Mouse (Mus musculus): ENCODE results near the gene Wfdc3.

DNA sequence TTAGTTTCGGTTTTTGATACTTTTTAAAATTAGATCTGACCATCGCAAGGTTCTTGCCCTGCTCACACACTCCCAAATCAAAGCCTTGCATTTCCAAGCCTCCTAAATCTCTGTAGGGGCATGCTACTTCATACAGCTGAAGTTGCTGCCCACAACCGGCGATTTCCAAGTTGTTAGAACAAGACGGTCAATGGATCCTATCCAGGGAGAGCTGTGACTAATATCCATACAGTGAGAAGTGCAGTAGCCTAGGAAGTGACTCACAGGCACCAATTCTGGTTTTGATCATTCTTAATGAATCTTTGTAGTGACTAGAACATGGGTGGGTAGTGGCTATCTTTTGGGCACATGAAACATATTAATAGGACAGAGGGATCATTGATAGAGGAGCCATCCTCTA lies 44.0 kb downstream of the Wfdc3 start:
- TF ChIP-seq POLR2A (IDR thresholded peaks at IDR 0.05; ENCODE audit: extremely low read depth, insufficient read depth, low read length) (no peak), CTCF (IDR thresholded peaks at IDR 0.05; ENCODE audit: extremely low read depth, insufficient read depth, low read length) (no peak)

Data from cortical plate, adult 2 months (tissue).